Mouse (Mus musculus) left cerebral cortex, adult 11 months (tissue): ENCODE data around the gene Amy2a2.
"Not testable (repeated sequence)": the region's sequence is repeated elsewhere in the genome, so short reads cannot be mapped to it uniquely, and the experiment has no call there.

Experiments used
- DNase-seq: peaks from one replicate; pipeline ENCODE4 v3.0.0; 2022; ENCODE audit warnings: low spot score

Amy2a2 gene

GRCm38 (mm10) chr3:113356558-113356957, at the start of gene Amy2a2:
Gene Amy2a2 (minus strand): TSS chr3:113356658.
- DNase-seq: not testable (repeated sequence)

GRCm38 (mm10) chr3:113345484-113345883, 11.0 kb downstream of the Amy2a2 start:
- DNase-seq: not testable (repeated sequence)

GRCm38 (mm10) chr3:113323952-113324351, 32.5 kb downstream of the Amy2a2 start, which contains the start of gene Amy2a3:
Gene Amy2a3 (minus strand): TSS chr3:113324052.
- not testable (repeated sequence) for DNase-seq

GRCm38 (mm10) chr3:113312937-113313336, 43.5 kb downstream of the Amy2a2 start:
- not testable (repeated sequence) for DNase-seq
